Mouse (Mus musculus) lung, adult 2 months (tissue): ENCODE results near the gene Brca1. TPM values are rescaled to one million over a fixed set of nuclear protein-coding genes. Genes with fewer than 3 reads are reported as not detected.

Experiments used
- DNase-seq: peaks from one replicate; pipeline ENCODE4 v3.0.0; 2022
- H3K4me1 ChIP-seq: fragments of 200-500 bp; 2 replicates; pipeline ENCODE4 v1.6.1; 2011; ENCODE audit warnings: low read length; ENCODE audit not compliant: control insufficient read depth, insufficient read depth
- H3K4me3 ChIP-seq: fragments of 200-500 bp; replicated peaks from 2 replicates; pipeline ENCODE3; 2011; ENCODE audit warnings: low read depth, mild to moderate bottlenecking, control low read depth, low read length; ENCODE audit errors: extremely low read depth
- CTCF ChIP-seq: fragments of 200-500 bp; IDR thresholded peaks from 2 replicates; pipeline ENCODE4 v1.5.1; 2011; ENCODE audit warnings: mild to moderate bottlenecking, low read length, control low read depth; ENCODE audit not compliant: insufficient read depth
- POLR2A ChIP-seq: fragments of 200-500 bp; IDR thresholded peaks from 2 replicates; pipeline ENCODE4 v1.6.1; 2011; ENCODE audit warnings: low read depth, mild to moderate bottlenecking, control low read depth, low read length, borderline replicate concordance; ENCODE audit errors: extremely low read depth
- WGBS: fragments of 180-500 bp; shearing (Covaris S2); methylation state at CpG from one replicate; pipeline ENCODE4 v1.1.7; 2018; 5-methylcytosine and 5-hydroxymethylcytosine counted together
- polyA plus RNA-seq: library from polyadenylated mRNA; depleted of rRNA; stranded (reverse); fragments of >200 nt; gene quantifications from 2 replicates; pipeline ENCODE4 v1.2.3, GENCODE M21; 2012

Gene Brca1
- polyA plus RNA-seq, 1 experiment = 0.25 TPM

DNA sequence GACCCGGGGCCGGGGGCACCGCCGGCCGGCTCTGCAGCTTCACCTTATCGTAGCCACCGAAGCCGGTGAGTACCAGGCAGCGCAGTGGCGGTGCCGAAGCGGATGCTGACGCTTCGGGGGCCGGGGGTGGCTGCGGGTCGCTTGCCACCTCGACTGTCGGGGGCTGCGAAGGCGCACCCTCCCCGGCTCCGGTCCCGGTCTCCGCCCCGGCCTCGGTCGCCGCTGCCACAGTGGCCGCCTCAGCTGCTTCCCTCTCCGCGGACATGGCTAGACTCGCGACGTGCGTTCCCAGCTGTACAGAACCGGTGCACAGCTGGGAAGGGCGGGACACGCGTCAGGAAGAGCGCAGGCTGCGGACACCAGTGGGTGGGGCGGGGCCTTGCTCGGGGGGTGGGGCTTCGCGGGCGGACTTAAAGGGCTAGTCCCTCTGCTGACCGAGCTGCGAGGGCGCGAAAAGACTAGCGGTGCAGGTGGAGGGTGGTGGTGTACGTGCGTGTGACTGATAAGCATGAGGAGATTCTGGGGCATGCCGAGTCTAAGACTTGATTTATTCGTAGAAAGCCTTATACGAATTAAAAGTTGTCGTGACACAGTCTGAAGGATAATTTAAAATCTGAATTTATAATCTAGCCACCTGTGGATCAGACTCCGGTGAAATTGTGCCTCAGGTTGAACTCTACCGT lies 85.7 kb downstream of the Brca1 start, which contains the start of gene Vat1:
Vat1 (minus strand) TSS at position 362 of the 683 bp plus-strand sequence.
- Histone ChIP-seq H3K4me1 (peaks cover 6% of the 10 kb centered on the region), H3K4me3 (peak within 1 kb of the TSS; percentile 96)
- peak; percentile 74 for DNase-seq
- TF ChIP-seq POLR2A (peak; percentile 89; the same call in 1 of the 2 replicates), CTCF (no peak)
- under 1% methylated on average over 60 of the region's 60 CpGs for WGBS

GRCm38 (mm10) chr11:101465101-101465868 lies 86.5 kb downstream of the Brca1 start:
- DNase-seq = peak; percentile 70
- peak overlapping the region; percentile 96 for H3K4me3 ChIP-seq
- no peak for TF ChIP-seq POLR2A
- no peak for TF ChIP-seq CTCF
- WGBS = under 1% methylated on average over 51 of the region's 51 CpGs
- H3K4me1 ChIP-seq = peaks cover 6% of the 10 kb centered on the region

- Histone ChIP-seq H3K4me1 (peaks cover 15% of the 10 kb centered on the region), H3K4me3 (peak within 1 kb of the TSS; percentile 96)
- TF ChIP-seq POLR2A (no peak), CTCF (no peak)
- peak; percentile 39 for DNase-seq
- 8% methylated on average over 12 of the region's 12 CpGs for WGBS
Measured at GRCm38 (mm10) chr11:101464211-101465100, 87.3 kb downstream of the Brca1 start, which contains the start of gene Rnd2. Gene Rnd2, plus strand, starts transcription at chr11:101464999.

DNA sequence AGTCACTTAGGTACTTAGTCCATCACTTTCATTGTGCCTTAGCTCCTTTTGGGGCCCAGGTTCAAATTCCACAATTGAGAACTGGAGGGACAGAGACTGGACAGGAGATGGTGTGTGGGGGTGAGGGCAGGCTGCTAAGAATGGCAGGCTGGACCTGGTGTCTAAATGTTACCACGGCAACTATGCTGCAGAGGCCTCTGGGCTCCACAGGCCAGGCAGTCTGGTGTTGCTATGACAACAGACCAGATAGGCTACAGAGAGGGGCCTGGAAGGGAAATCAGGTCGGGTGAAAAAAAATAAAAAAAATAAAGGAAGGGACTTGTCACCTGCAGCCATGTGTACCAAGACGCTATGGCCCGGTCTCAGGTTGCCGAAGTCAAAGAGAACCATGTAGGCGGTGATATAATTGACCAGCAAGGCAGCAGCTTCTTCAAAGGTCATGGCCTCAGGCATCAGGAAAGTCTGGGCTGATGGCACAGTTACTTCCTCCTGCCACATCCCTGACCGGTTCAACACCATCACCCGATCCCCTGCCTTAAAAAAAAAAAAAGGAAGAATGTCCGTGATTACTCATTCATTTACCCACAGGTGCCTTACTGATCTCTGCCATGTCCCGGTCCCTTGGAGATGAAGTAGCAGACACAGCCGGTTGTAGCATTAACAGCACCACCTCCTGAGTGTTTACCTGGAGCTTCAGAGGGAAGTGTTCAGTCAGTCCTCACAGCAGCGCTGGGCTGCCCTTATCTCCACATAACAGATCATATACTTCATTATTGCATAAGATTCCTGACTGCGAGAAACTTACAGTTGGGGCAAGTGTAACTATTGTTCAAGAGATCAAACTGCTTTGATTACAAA lies 88.9 kb downstream of the Brca1 start:
- Histone ChIP-seq H3K4me3 (no peak overlapping the region), H3K4me1 (peaks cover 17% of the 10 kb centered on the region)
- DNase-seq = no peak
- TF ChIP-seq POLR2A (no peak), CTCF (no peak)
- 22% methylated on average over 13 of the region's 13 CpGs for WGBS

DNA sequence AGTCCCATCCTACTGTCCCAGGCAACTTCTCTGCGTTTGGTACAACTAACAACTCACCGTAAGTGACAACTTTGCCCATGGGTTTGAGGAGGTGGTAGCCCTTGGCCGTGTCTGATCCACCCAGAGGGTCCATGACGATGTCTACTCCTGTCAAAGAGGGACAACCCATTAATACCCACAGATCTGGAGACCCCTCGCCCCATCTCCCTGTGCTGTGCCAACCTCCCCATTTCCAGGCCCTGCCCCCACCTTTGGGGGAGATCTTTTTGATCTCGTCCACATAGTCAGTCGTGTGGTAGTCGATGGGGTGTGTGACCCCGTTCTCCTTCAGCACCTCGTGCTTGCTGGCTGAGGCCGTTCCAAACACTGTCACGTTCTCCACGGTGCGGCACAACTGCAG lies 89.6 kb downstream of the Brca1 start:
- no peak for DNase-seq
- 90% methylated on average over 14 of the region's 14 CpGs for WGBS
- Histone ChIP-seq H3K4me1 (peaks cover 15% of the 10 kb centered on the region), H3K4me3 (no peak overlapping the region)
- TF ChIP-seq CTCF = no peak
- no peak for TF ChIP-seq POLR2A

GRCm38 (mm10) chr11:101460321-101460720 lies 91.4 kb downstream of the Brca1 start:
- WGBS = 81% methylated on average over 15 of the region's 15 CpGs
- DNase-seq = no peak
- TF ChIP-seq CTCF (no peak), POLR2A (no peak)

GRCm38 (mm10) chr11:101459716-101460115 lies 92.0 kb downstream of the Brca1 start:
- 34% methylated on average over 6 of the region's 6 CpGs for WGBS
- Histone ChIP-seq H3K4me1 (peaks cover 15% of the 10 kb centered on the region; the same call in 1 of the 2 replicates), H3K4me3 (no peak overlapping the region)
- TF ChIP-seq POLR2A (no peak), CTCF (no peak)
- no peak for DNase-seq

More at GRCm38 (mm10) chr11:101460321-101460720, 91.4 kb downstream of the Brca1 start:
- H3K4me3 ChIP-seq = no peak overlapping the region
- H3K4me1 ChIP-seq = peaks cover 15% of the 10 kb centered on the region; the same call in 1 of the 2 replicates

DNA sequence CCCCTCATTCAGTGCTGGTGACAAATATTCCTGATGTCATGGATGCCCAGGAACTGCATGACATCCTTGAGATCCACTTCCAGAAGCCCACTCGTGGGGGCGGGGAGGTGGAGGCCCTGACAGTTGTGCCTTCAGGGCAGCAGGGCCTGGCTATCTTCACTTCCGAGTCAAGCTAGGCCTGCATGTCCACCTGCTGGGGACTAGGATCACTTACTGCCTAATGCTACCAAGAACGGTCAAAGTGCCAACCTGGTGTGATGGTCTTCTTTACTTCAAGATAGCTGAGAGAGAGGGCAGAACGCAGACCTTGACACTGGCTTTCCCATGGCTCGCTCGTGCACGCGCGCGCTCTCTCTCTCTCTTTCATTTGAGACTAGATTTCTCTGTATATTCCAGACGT lies 93.5 kb downstream of the Brca1 start:
- TF ChIP-seq POLR2A = no peak
- no peak for TF ChIP-seq CTCF
- WGBS = 83% methylated on average over 12 of the region's 12 CpGs
- no peak overlapping the region for H3K4me3 ChIP-seq
- H3K4me1 ChIP-seq = peaks cover 11% of the 10 kb centered on the region; the same call in 1 of the 2 replicates
- DNase-seq = no peak
